Mouse (Mus musculus) liver, embryonic 14.5 days (tissue): ENCODE results near the gene Pnpo. TPM values are rescaled to one million over a fixed set of nuclear protein-coding genes. Genes with fewer than 3 reads are reported as not detected.

Source experiments
- ATAC-seq: fragments of 200-750 bp; cut with Nextera tagmentation; 2 replicates; pipeline ENCODE4 v1.8.0; 2017; ENCODE audit warnings: moderate number of reproducible peaks, mild to moderate bottlenecking, moderate library complexity; ENCODE audit not compliant: insufficient read depth
- DNase-seq, 3 experiments: peaks; one replicate each; pipeline ENCODE4 v3.0.0-alpha.2; 2012 to 2013; ENCODE audit warnings: low read depth in 3 of 3, low spot score in 3 of 3
- H3K27ac ChIP-seq: fragments of 300-500 bp; sonication (generic); 2 replicates; pipeline ENCODE4 v1.5.1; 2014; ENCODE audit warnings: moderate library complexity, mild to moderate bottlenecking, control low read depth, inconsistent platforms
- H3K27me3 ChIP-seq: fragments of 300-500 bp; sonication (generic); 2 replicates; pipeline ENCODE4 v1.6.1; 2014; ENCODE audit warnings: mild to moderate bottlenecking, low read length, moderate library complexity; ENCODE audit not compliant: control insufficient read depth, insufficient read depth
- H3K36me3 ChIP-seq: fragments of 300-500 bp; sonication (generic); replicated peaks from 2 replicates; pipeline ENCODE4 v1.6.1; 2014; ENCODE audit warnings: low read depth; ENCODE audit not compliant: control insufficient read depth, insufficient read depth
- H3K4me1 ChIP-seq, 2 experiments: fragments of 200-500 bp in 1 of 2; fragments of 300-500 bp in 1 of 2; sonication (generic) in 1 of 2; replicated peaks; 2 replicates each; pipeline ENCODE4 v1.6.1; 2012 to 2014; ENCODE audit warnings: antibody characterized with exemption in 1 of 2, inconsistent platforms in 1 of 2, low read length in 1 of 2; ENCODE audit not compliant: control insufficient read depth in 2 of 2, insufficient read depth in 2 of 2
- H3K4me2 ChIP-seq: fragments of 300-500 bp; sonication (generic); 2 replicates; pipeline ENCODE4 v1.6.1; 2014; ENCODE audit warnings: low read depth, mild to moderate bottlenecking, control low read depth, moderate library complexity
- H3K4me3 ChIP-seq, 2 experiments: fragments of 200-500 bp in 1 of 2; fragments of 300-500 bp in 1 of 2; sonication (generic) in 1 of 2; 2 replicates each; pipeline ENCODE4 v1.5.1; 2012 to 2014; ENCODE audit warnings: low read depth in 2 of 2, low read length in 2 of 2, mild to moderate bottlenecking in 2 of 2, control low read depth in 1 of 2, inconsistent platforms in 1 of 2, moderate library complexity in 1 of 2; ENCODE audit not compliant: insufficient read depth in 1 of 2
- H3K9ac ChIP-seq: fragments of 300-500 bp; sonication (generic); replicated peaks from 2 replicates; pipeline ENCODE4 v1.6.1; 2014; ENCODE audit warnings: mild to moderate bottlenecking, control low read depth, moderate library complexity
- H3K9me3 ChIP-seq: fragments of 300-500 bp; sonication (generic); 2 replicates; pipeline ENCODE4 v1.6.1; 2016; ENCODE audit warnings: low read length, mixed read lengths; ENCODE audit not compliant: control insufficient read depth
- CTCF ChIP-seq: IDR thresholded peaks from 2 replicates; pipeline ENCODE4 v1.5.1; 2016; ENCODE audit warnings: antibody characterized with exemption, low read depth, control low read depth
- EP300 ChIP-seq: IDR thresholded peaks from 2 replicates; pipeline ENCODE4 v1.6.1; 2016; ENCODE audit warnings: antibody characterized with exemption, low read depth
- WGBS: fragments of 180-500 bp; shearing (Covaris S2); extraction: QIAGEN DNeasy Blood & Tissue Kit; methylation state at CpG from one replicate; pipeline ENCODE4 v1.1.7; 2014; ENCODE audit not compliant: insufficient replicate concordance; 5-methylcytosine and 5-hydroxymethylcytosine counted together
- polyA plus RNA-seq, 2 experiments: library from polyadenylated mRNA; depleted of rRNA in 1 of 2; stranded (reverse) in 1 of 2; unstranded in 1 of 2; fragments of >200 nt; fragmentation: Nextera tagmentation in 1 of 2; extraction: Ambion mirVana in 1 of 2; gene quantifications; 2 replicates each; pipeline versions ENCODE4 v1.2.1 to v1.2.3; 2012 to 2014

The Pnpo gene
- polyA plus RNA-seq, 2 experiments: 355 to 564 TPM

DNA sequence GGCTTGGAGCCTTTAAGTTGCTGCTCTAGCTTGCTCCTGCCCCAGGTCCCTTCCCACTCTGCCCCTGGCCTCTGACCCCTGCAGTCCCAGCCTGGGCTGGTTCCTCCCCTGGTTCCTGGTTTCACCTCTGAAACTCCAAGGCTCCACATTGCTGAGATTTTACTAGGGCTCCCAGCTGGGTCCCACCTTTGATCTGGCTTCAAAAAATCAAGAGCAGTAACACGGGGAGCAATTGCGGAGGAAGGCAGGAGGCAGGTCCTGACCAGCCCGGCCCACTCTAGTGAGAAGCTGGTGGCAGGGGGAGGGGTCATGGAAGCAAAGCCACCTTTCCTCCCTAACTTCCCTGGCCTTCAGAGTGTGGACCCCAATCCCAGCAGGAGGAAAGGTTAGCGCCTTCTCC, 41.1 kb upstream of the Pnpo start:
- H3K4me1 ChIP-seq: peaks cover 0 to 5% of the 10 kb centered on the region in 2 experiments; a peak in 2 of 4 replicates
- no peaks in the 10 kb centered on the region for H3K36me3 ChIP-seq
- no peak overlapping the region for H3K9ac ChIP-seq
- no peak overlapping the region for H3K4me3 ChIP-seq
- no peak overlapping the region for H3K4me2 ChIP-seq
- no peak for DNase-seq
- no peak for ATAC-seq
- peaks cover 16% of the 10 kb centered on the region for H3K27me3 ChIP-seq
- TF ChIP-seq EP300: no peak
- no peak for TF ChIP-seq CTCF
- H3K27ac ChIP-seq: no peak overlapping the region
- no peaks in the 10 kb centered on the region for H3K9me3 ChIP-seq
- 47% methylated on average over 4 of the region's 4 CpGs for WGBS

DNA sequence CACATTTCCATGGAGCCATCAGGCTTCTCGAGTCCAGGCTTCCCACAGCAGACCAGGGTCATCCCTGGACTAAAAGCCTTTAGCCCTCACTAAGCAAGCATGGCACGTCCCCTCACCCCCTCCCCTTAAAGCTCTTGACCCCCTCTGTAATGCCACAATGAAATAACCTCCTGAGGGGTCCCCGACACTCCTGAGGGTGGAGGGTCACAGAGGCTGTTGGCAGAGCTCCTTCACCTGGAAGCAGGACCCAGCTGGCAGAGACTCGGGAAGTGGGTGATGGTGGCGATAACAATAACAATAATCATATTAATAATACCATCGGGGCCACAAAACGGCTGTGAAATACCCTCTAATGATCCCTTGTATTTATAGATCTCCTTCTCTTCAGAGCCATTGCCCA, 39.1 kb upstream of the Pnpo start, which contains the start of gene Sp2:
Sp2 (minus strand) TSS at position 101 of the 400 bp plus-strand sequence.
- no peak for ATAC-seq
- Histone ChIP-seq H3K4me3 (no peak within 1 kb of the TSS), H3K9ac (no peak within 1 kb of the TSS), H3K27me3 (peaks cover 12% of the 10 kb centered on the region), H3K4me2 (no peak within 1 kb of the TSS), H3K36me3 (no peaks in the 10 kb centered on the region), H3K4me1 (peaks cover 10 to 18% of the 10 kb centered on the region in 2 experiments), H3K9me3 (no peaks in the 10 kb centered on the region), H3K27ac (no peak within 1 kb of the TSS)
- no peak for TF ChIP-seq EP300
- TF ChIP-seq CTCF: no peak
- WGBS: 64% methylated on average over 7 of the region's 7 CpGs
- no peak for DNase-seq

DNA sequence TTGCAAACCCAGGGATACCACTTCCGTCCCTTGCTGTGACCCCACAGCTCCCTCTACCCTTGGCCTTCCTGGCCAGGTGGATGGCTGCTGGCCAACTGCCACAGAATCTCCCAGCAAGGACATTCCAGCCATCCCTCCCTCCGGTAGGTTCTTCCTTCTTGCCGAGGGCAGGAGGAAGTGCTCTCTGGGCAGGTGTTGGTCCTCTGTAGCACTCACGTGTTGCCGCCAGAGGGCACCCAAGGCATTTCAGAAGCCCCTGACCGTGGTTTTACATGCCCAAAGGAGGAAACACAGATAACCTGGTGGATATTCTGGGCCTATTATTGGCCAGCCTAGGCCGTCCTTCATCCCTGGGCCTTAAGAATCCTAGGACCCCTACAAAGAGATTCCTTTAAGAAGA, 38.6 kb upstream of the Pnpo start:
- ATAC-seq (no peak), DNase-seq (peak in 1 of 3 experiments; percentile 53)
- Histone ChIP-seq H3K27ac (no peak overlapping the region), H3K4me2 (no peak overlapping the region), H3K4me3 (no peak overlapping the region), H3K36me3 (no peaks in the 10 kb centered on the region), H3K9ac (no peak overlapping the region), H3K9me3 (no peaks in the 10 kb centered on the region), H3K27me3 (peaks cover 7% of the 10 kb centered on the region), H3K4me1 (peaks cover 10 to 18% of the 10 kb centered on the region in 2 experiments)
- TF ChIP-seq CTCF (peak; percentile 95), EP300 (no peak)
- 3% methylated on average over 7 of the region's 7 CpGs for WGBS

DNA sequence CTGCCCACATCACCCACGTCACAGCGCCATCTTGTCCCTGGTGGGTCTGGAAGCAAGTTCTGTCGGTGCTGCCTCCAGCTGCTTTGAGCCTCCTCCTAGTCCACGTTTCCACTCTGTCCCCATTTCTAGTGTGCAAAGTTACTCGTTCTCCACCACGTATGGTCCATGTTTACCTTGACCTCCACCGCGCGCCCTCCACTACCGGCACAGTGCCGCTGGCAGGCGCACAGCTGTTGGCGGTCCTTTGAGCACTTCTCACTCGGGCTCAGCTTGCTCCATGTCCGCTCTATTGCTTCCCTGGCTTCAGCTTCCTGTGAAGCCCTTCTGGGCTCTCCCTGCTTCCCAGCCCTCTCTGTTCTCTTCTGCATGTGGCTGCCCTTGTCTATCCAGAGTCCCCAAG, 37.7 kb upstream of the Pnpo start:
- Histone ChIP-seq H3K4me1 (peaks cover 11 to 18% of the 10 kb centered on the region in 2 experiments), H3K36me3 (no peaks in the 10 kb centered on the region), H3K4me3 (no peak overlapping the region), H3K27ac (no peak overlapping the region), H3K9me3 (no peaks in the 10 kb centered on the region), H3K4me2 (no peak overlapping the region), H3K9ac (no peak overlapping the region), H3K27me3 (no peaks in the 10 kb centered on the region; the same call in none of the 2 replicates)
- 68% methylated on average over 15 of the region's 15 CpGs for WGBS
- ATAC-seq (no peak), DNase-seq (no peak)
- TF ChIP-seq EP300 (no peak), CTCF (no peak)

DNA sequence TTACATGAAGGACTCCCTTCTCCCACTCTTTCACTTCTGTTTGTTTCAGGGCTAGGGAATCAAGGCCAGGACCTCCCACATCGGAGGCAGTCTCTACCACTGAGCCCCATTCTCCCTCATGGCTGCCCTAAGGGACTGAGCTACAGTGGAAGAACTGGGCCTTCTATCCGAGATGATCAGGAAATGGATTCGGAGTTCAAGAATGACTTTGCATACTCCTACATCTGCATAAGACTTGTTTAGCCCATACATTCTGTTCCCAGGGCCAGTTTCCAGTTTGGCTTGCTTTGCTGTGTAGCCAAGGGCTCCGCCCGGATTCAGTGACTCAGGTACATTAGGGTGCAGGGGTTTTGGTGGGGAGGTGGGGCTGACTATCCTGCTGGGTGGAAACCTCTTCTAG, 36.2 kb upstream of the Pnpo start:
- WGBS: 65% methylated on average over 5 of the region's 5 CpGs
- H3K4me1 ChIP-seq: peaks cover 26 to 31% of the 10 kb centered on the region in 2 experiments
- H3K27ac ChIP-seq: no peak overlapping the region
- H3K9me3 ChIP-seq: no peaks in the 10 kb centered on the region
- no peak for DNase-seq
- no peak overlapping the region for H3K4me2 ChIP-seq
- TF ChIP-seq CTCF (no peak), EP300 (no peak)
- H3K27me3 ChIP-seq: no peaks in the 10 kb centered on the region; the same call in 1 of the 2 replicates
- no peak for ATAC-seq
- no peak overlapping the region for H3K9ac ChIP-seq
- H3K4me3 ChIP-seq: no peak overlapping the region
- 0 out of 2 replicates have a peak, but pooled peaks cover 4% of the 10 kb centered on the region for H3K36me3 ChIP-seq
